Mouse (Mus musculus) CH12.LX (cell line): ENCODE data around the gene Ssh2. TPM values are rescaled to one million over a fixed set of nuclear protein-coding genes. Genes with fewer than 3 reads are reported as not detected.

ENCODE experiments used
- DNase-seq: peaks from one replicate; pipeline ENCODE4 v3.0.0-alpha.2; 2013; ENCODE audit errors: extremely low read depth
- H3K27ac ChIP-seq: 2 replicates; pipeline ENCODE4 v1.5.1; 2012; ENCODE audit warnings: low read depth, mild to moderate bottlenecking, control low read depth, moderate library complexity; ENCODE audit not compliant: insufficient read depth
- H3K27me3 ChIP-seq: replicated peaks from 2 replicates; pipeline ENCODE3; 2012; ENCODE audit warnings: inconsistent platforms
- H3K36me3 ChIP-seq, 2 experiments: replicated peaks in 1 of 2; 2 replicates each; pipeline versions ENCODE3 to v1.6.1; 2012; ENCODE audit warnings: inconsistent platforms in 1 of 2, low read length in 1 of 2, mild to moderate bottlenecking in 1 of 2, mixed read lengths in 1 of 2, moderate library complexity in 1 of 2; ENCODE audit not compliant: control insufficient read depth in 1 of 2, insufficient read depth in 1 of 2
- H3K4me1 ChIP-seq, 2 experiments: 2 replicates each; pipeline ENCODE4 v1.6.1; 2012; ENCODE audit warnings: inconsistent platforms in 1 of 2, moderate library complexity in 1 of 2; ENCODE audit not compliant: insufficient read depth in 2 of 2, control insufficient read depth in 1 of 2
- H3K4me2 ChIP-seq: 2 replicates; pipeline ENCODE4 v1.6.1; 2012; ENCODE audit warnings: low read depth, mild to moderate bottlenecking, control low read depth; ENCODE audit not compliant: poor library complexity, insufficient read depth, severe bottlenecking
- H3K4me3 ChIP-seq, 3 experiments: fragments of 150-350 bp in 1 of 3; sonication (generic) in 1 of 3; replicated peaks in 1 of 3; 2 replicates each; pipeline versions ENCODE3 to v1.5.1; 2011 to 2012; ENCODE audit warnings: low read depth in 2 of 3, low read length in 2 of 3, mild to moderate bottlenecking in 2 of 3, moderate library complexity in 2 of 3, control low read depth in 1 of 3, improper control_type of control experiment in 1 of 3, inconsistent platforms in 1 of 3, mixed read lengths in 1 of 3; ENCODE audit not compliant: poor library complexity in 1 of 3
- H3K79me2 ChIP-seq: replicated peaks from 2 replicates; pipeline ENCODE4 v1.6.1; 2012; ENCODE audit warnings: mild to moderate bottlenecking, moderate library complexity; ENCODE audit not compliant: control insufficient read depth, poor library complexity, insufficient read depth, severe bottlenecking; ENCODE audit errors: extremely low read depth
- H3K9ac ChIP-seq: 2 replicates; pipeline ENCODE4 v1.6.1; 2012; ENCODE audit warnings: low read depth, mild to moderate bottlenecking, control low read depth, moderate library complexity; ENCODE audit not compliant: insufficient read depth
- H3K9me3 ChIP-seq: replicated peaks from 2 replicates; pipeline ENCODE3; 2012; ENCODE audit warnings: low read length, inconsistent platforms, mixed read lengths
- BHLHE40 ChIP-seq: IDR thresholded peaks from 2 replicates; pipeline ENCODE4 v1.6.1; 2011; ENCODE audit warnings: mild to moderate bottlenecking, low read depth, low read length, improper control_type of control experiment
- CHD1 ChIP-seq: IDR thresholded peaks from 2 replicates; pipeline ENCODE4 v1.6.1; 2012; ENCODE audit warnings: low read depth, low read length, improper control_type of control experiment, inconsistent platforms
- E2F4 ChIP-seq: IDR thresholded peaks from 2 replicates; pipeline ENCODE4 v1.6.1; 2011; ENCODE audit warnings: low read depth, low read length, improper control_type of control experiment; ENCODE audit not compliant: insufficient replicate concordance
- ELF1 ChIP-seq: IDR thresholded peaks from 2 replicates; pipeline ENCODE4 v1.6.1; 2014; ENCODE audit warnings: low read depth, mild to moderate bottlenecking, inconsistent platforms, low read length, improper control_type of control experiment
- EP300 ChIP-seq: IDR thresholded peaks from 2 replicates; pipeline ENCODE4 v1.6.1; 2011; ENCODE audit warnings: low read length, improper control_type of control experiment
- ETS1 ChIP-seq: conservative IDR thresholded peaks from 2 replicates; pipeline ENCODE4 v1.6.1; 2012; ENCODE audit warnings: low read depth, mild to moderate bottlenecking, inconsistent platforms, low read length, improper control_type of control experiment, moderate library complexity
- GABPA ChIP-seq: IDR thresholded peaks from 2 replicates; pipeline ENCODE4 v1.6.1; 2012; ENCODE audit warnings: low read depth, low read length, improper control_type of control experiment, inconsistent platforms; ENCODE audit not compliant: insufficient replicate concordance
- HCFC1 ChIP-seq: IDR thresholded peaks from 2 replicates; pipeline ENCODE4 v1.6.1; 2012; ENCODE audit warnings: low read depth, mild to moderate bottlenecking, inconsistent platforms, low read length, improper control_type of control experiment
- IRF4 ChIP-seq: IDR thresholded peaks from 2 replicates; pipeline ENCODE4 v1.6.1; 2014; ENCODE audit warnings: low read depth, mild to moderate bottlenecking, inconsistent platforms, low read length, improper control_type of control experiment
- MAX ChIP-seq: IDR thresholded peaks from 2 replicates; pipeline ENCODE4 v1.6.1; 2011; ENCODE audit warnings: low read length, improper control_type of control experiment
- MAZ ChIP-seq: IDR thresholded peaks from 2 replicates; pipeline ENCODE4 v1.6.1; 2012; ENCODE audit warnings: low read depth, mild to moderate bottlenecking, inconsistent platforms, low read length, improper control_type of control experiment, moderate library complexity
- NELFE ChIP-seq: IDR thresholded peaks from 2 replicates; pipeline ENCODE4 v1.6.1; 2011; ENCODE audit warnings: low read depth, low read length, improper control_type of control experiment
- NRF1 ChIP-seq: IDR thresholded peaks from 2 replicates; pipeline ENCODE4 v1.6.1; 2014; ENCODE audit warnings: low read depth, mild to moderate bottlenecking, inconsistent platforms, low read length, improper control_type of control experiment, moderate library complexity
- PAX5 ChIP-seq: IDR thresholded peaks from 2 replicates; pipeline ENCODE4 v1.6.1; 2012; ENCODE audit warnings: low read length, inconsistent platforms, mixed read lengths
- POLR2A ChIP-seq: IDR thresholded peaks from 2 replicates; pipeline ENCODE4 v1.6.1; 2011; ENCODE audit warnings: low read depth, mild to moderate bottlenecking, improper control_type of control experiment, low read length
- POLR2AphosphoS2 ChIP-seq: IDR thresholded peaks from 2 replicates; pipeline ENCODE4 v1.6.1; 2011; ENCODE audit warnings: low read depth, low read length, improper control_type of control experiment
- SIN3A ChIP-seq: IDR thresholded peaks from 2 replicates; pipeline ENCODE4 v1.6.1; 2012; ENCODE audit warnings: low read length, improper control_type of control experiment, inconsistent platforms
- SMC3 ChIP-seq: IDR thresholded peaks from 2 replicates; pipeline ENCODE4 v1.6.1; 2011; ENCODE audit warnings: low read depth, low read length, improper control_type of control experiment
- TBP ChIP-seq: conservative IDR thresholded peaks from 2 replicates; pipeline ENCODE4 v1.6.1; 2011; ENCODE audit warnings: low read depth, low read length, improper control_type of control experiment
- TCF12 ChIP-seq: IDR thresholded peaks from 2 replicates; pipeline ENCODE4 v1.6.1; 2014; ENCODE audit warnings: low read depth, mild to moderate bottlenecking, inconsistent platforms, low read length, improper control_type of control experiment
- UBTF ChIP-seq: IDR thresholded peaks from 2 replicates; pipeline ENCODE4 v1.6.1; 2012; ENCODE audit warnings: low read depth, mild to moderate bottlenecking, inconsistent platforms, low read length, improper control_type of control experiment, moderate library complexity
- USF1 ChIP-seq: IDR thresholded peaks from 2 replicates; pipeline ENCODE4 v1.6.1; 2014; ENCODE audit warnings: low read depth, mild to moderate bottlenecking, inconsistent platforms, low read length, improper control_type of control experiment
- ZC3H11A ChIP-seq: IDR thresholded peaks from 2 replicates; pipeline ENCODE4 v1.6.1; 2012; ENCODE audit warnings: low read depth, mild to moderate bottlenecking, inconsistent platforms, low read length, improper control_type of control experiment
- ZKSCAN1 ChIP-seq: IDR thresholded peaks from 2 replicates; pipeline ENCODE4 v1.6.1; 2012; ENCODE audit warnings: low read depth, inconsistent platforms, low read length, improper control_type of control experiment, borderline replicate concordance
- ZNF384 ChIP-seq: IDR thresholded peaks from 2 replicates; pipeline ENCODE4 v1.6.1; 2012; ENCODE audit warnings: low read depth, low read length, improper control_type of control experiment, inconsistent platforms
- dilution Hi-C: fragments of 300-500 bp; cut with MboI; formaldehyde crosslinking; loops from 2 replicates; pipeline ENCODE4 v1.14.3; 2020; ENCODE audit warnings: low sequenced_read_pairs; ENCODE audit not compliant: extremely low pct_unique_long_range_greater_than_20kb, extremely low pct_ligation_motif_present
- in situ Hi-C: fragments of 300-500 bp; cut with MboI; formaldehyde crosslinking; loops from 3 replicates; pipeline ENCODE4 v1.14.3; 2019; ENCODE audit warnings: low sequenced_read_pairs, low pct_ligation_motif_present, low pct_unique_long_range_greater_than_20kb, mixed read lengths
- polyA plus RNA-seq: library from polyadenylated mRNA; unstranded; fragments of >175 nt; gene quantifications from 2 replicates; pipeline ENCODE4 v1.2.1, GENCODE M21; 2012; ENCODE audit warnings: low read depth; ENCODE audit not compliant: insufficient read length
- total RNA-seq, 2 experiments: library from RNA; depleted of rRNA; stranded (reverse); fragments of 300-350 nt in 1 of 2; fragments of >200 nt in 1 of 2; gene quantifications; 2 replicates each; pipeline ENCODE4 v1.2.3; 2012 to 2014

The Ssh2 gene
- total and polyA plus RNA-seq, 3 experiments: 5.9 to 14.6 (median 6.3) TPM

- Histone ChIP-seq H3K36me3 (peaks cover 0 to 5% of the 10 kb centered on the region in 2 experiments), H3K27ac (no peak overlapping the region), H3K4me1 (peaks cover 0 to 32% of the 10 kb centered on the region in 2 experiments; a peak in 2 of 4 replicates), H3K9me3 (no peaks in the 10 kb centered on the region), H3K27me3 (no peaks in the 10 kb centered on the region)
- DNase-seq: no peak
- in situ Hi-C loops: no loop called here
- TF ChIP-seq SIN3A (no peak), HCFC1 (no peak), BHLHE40 (no peak), UBTF (no peak), ZNF384 (no peak), CHD1 (no peak), TBP (no peak), POLR2AphosphoS2 (no peak), NELFE (no peak), SMC3 (no peak), TCF12 (no peak)
- TF ChIP-seq, all 38 proteins: peak for 0
- Histone ChIP-seq H3K9ac (no peak overlapping the region), H3K79me2 (peaks cover 2% of the 10 kb centered on the region; the same call in 1 of the 2 replicates), H3K4me2 (no peak overlapping the region), H3K4me3 (no peak overlapping the region)
- dilution Hi-C loops: no loop called here
Observed at GRCm38 (mm10) chr11:77231514-77231913, 15.4 kb downstream of the Ssh2 start.

- DNase-seq: no peak
- H3K9ac ChIP-seq: no peak overlapping the region
- peaks cover 4 to 34% of the 10 kb centered on the region in 2 experiments; a peak in 3 of 4 replicates for H3K4me1 ChIP-seq
- no peak overlapping the region for H3K4me3 ChIP-seq
- TF ChIP-seq ZNF384 (peak; percentile 58; the same call in 1 of the 2 replicates), ZC3H11A (no peak), IRF4 (no peak)
- in situ Hi-C loops: no loop called here
- H3K9me3 ChIP-seq: no peaks in the 10 kb centered on the region
- peaks cover 2% of the 10 kb centered on the region; the same call in 1 of the 2 replicates for H3K79me2 ChIP-seq
- no peak overlapping the region for H3K4me2 ChIP-seq
- peaks cover 0 to 5% of the 10 kb centered on the region in 2 experiments for H3K36me3 ChIP-seq
- dilution Hi-C loops: no loop called here
- H3K27me3 ChIP-seq: no peaks in the 10 kb centered on the region
- H3K27ac ChIP-seq: no peak overlapping the region
Observed at GRCm38 (mm10) chr11:77235267-77235666, 19.2 kb downstream of the Ssh2 start.

GRCm38 (mm10) chr11:77239658-77240345 lies 23.7 kb downstream of the Ssh2 start:
- H3K4me1 ChIP-seq: peaks cover 21 to 51% of the 10 kb centered on the region in 2 experiments
- dilution Hi-C loops: no loop called here
- H3K4me3 ChIP-seq: no peak overlapping the region
- DNase-seq: peak; percentile 77
- no peak overlapping the region for H3K4me2 ChIP-seq
- no peak overlapping the region for H3K9ac ChIP-seq
- no peaks in the 10 kb centered on the region for H3K9me3 ChIP-seq
- no peaks in the 10 kb centered on the region; the same call in none of the 2 replicates for H3K79me2 ChIP-seq
- H3K27me3 ChIP-seq: no peaks in the 10 kb centered on the region
- in situ Hi-C loops: no loop called here
- no peak overlapping the region for H3K27ac ChIP-seq
- peaks cover 0 to 7% of the 10 kb centered on the region in 2 experiments for H3K36me3 ChIP-seq
- TF ChIP-seq SIN3A (no peak; the same call in 1 of the 2 replicates), CHD1 (no peak), MAZ (no peak), ZKSCAN1 (no peak), ZNF384 (peak; percentile 57), MAX (no peak), ELF1 (no peak), ETS1 (peak; percentile 49; the same call in 1 of the 2 replicates), GABPA (no peak), E2F4 (no peak), USF1 (no peak), SMC3 (no peak), NRF1 (no peak), EP300 (peak; percentile 84), IRF4 (no peak), PAX5 (no peak), POLR2A (no peak)
